Mouse (Mus musculus): ENCODE data around the gene Myl12a. TPM values are rescaled to one million over a fixed set of nuclear protein-coding genes. Genes with fewer than 3 reads are reported as not detected.

The Myl12a gene
- total RNA-seq, 1 experiment = 460 TPM

GRCm38 (mm10) chr17:70973398-70973797 lies 29.3 kb downstream of the Myl12a start:
- in situ Hi-C loops (cut with MboI; ENCODE audit: low sequenced_read_pairs in 2 of 2, unreplicated experiment in 2 of 2) = no loop called here
- Histone ChIP-seq H3K27ac (ENCODE audit: insufficient read depth, low read depth, low read length, poor library complexity, severe bottlenecking) (no peak overlapping the region), H3K36me3 (ENCODE audit: control insufficient read depth, insufficient read depth, low read length, poor library complexity, severe bottlenecking) (peaks cover 18% of the 10 kb centered on the region), H3K9me3 (ENCODE audit: control insufficient read depth, insufficient read depth, low read depth, low read length) (no peaks in the 10 kb centered on the region), H3K9ac (ENCODE audit: insufficient read depth, low read depth, low read length, poor library complexity, severe bottlenecking) (no peak overlapping the region), H3K4me1 (ENCODE audit: control insufficient read depth in 2 of 2, insufficient read depth in 2 of 2, low read length in 2 of 2, poor library complexity in 1 of 2) (peaks cover 0 to 4% of the 10 kb centered on the region in 2 experiments; a peak in 1 of 4 replicates), H3K4me3 (ENCODE audit: insufficient read depth in 1 of 2, low read depth in 1 of 2, low read length in 2 of 2, poor library complexity in 1 of 2, severe bottlenecking in 1 of 2) (no peak overlapping the region)
- DNase-seq (ENCODE audit: low read depth, low spot score) = no peak
- TF ChIP-seq ZC3H11A (IDR thresholded peaks at IDR 0.05; ENCODE audit: borderline replicate concordance, low read depth, low read length) = no peak
- no peak for TF ChIP-seq ZNF384 (IDR thresholded peaks at IDR 0.05; ENCODE audit: low read depth, low read length)
- no peak for TF ChIP-seq HCFC1 (IDR thresholded peaks at IDR 0.05; ENCODE audit: borderline replicate concordance, insufficient read depth, low read length)
- TF ChIP-seq CHD2 (IDR thresholded peaks at IDR 0.05; ENCODE audit: low read depth, low read length) = no peak
- no peak for TF ChIP-seq MAFK (IDR thresholded peaks at IDR 0.05; ENCODE audit: insufficient read depth, low read depth, low read length)

DNA sequence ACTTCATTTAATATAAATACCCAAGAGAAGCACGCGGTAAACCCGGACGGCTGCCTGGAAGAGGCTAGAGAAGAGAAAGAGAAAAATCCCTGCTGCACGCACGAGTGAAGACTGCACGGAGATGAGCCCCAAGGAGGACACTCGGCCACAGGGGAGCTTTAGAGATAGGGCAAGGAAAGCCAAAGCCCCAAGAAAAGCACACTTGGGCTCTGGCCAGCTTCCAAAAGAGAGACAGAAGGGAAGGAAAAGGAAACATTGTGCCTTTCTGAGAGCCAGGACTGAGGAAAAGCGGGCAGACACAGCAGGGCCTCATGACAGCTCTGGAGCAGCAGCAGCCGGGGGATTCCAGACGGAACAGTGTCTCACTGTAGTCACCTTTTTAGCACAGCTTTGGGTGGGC lies 31.5 kb downstream of the Myl12a start:
- Histone ChIP-seq H3K4me3 (ENCODE audit: insufficient read depth in 1 of 2, low read depth in 1 of 2, low read length in 2 of 2, poor library complexity in 1 of 2, severe bottlenecking in 1 of 2) (no peak overlapping the region), H3K27ac (ENCODE audit: insufficient read depth, low read depth, low read length, poor library complexity, severe bottlenecking) (no peak overlapping the region), H3K9ac (ENCODE audit: insufficient read depth, low read depth, low read length, poor library complexity, severe bottlenecking) (no peak overlapping the region), H3K9me3 (ENCODE audit: control insufficient read depth, insufficient read depth, low read depth, low read length) (no peaks in the 10 kb centered on the region), H3K4me1 (ENCODE audit: control insufficient read depth in 2 of 2, insufficient read depth in 2 of 2, low read length in 2 of 2, poor library complexity in 1 of 2) (peaks cover 0 to 4% of the 10 kb centered on the region in 2 experiments; a peak in 1 of 4 replicates), H3K36me3 (ENCODE audit: control insufficient read depth, insufficient read depth, low read length, poor library complexity, severe bottlenecking) (peaks cover 13% of the 10 kb centered on the region)
- TF ChIP-seq CHD2 (IDR thresholded peaks at IDR 0.05; ENCODE audit: low read depth, low read length) = no peak
- TF ChIP-seq ZC3H11A (IDR thresholded peaks at IDR 0.05; ENCODE audit: borderline replicate concordance, low read depth, low read length) = no peak
- no peak for TF ChIP-seq ZNF384 (IDR thresholded peaks at IDR 0.05; ENCODE audit: low read depth, low read length)
- TF ChIP-seq MAFK (IDR thresholded peaks at IDR 0.05; ENCODE audit: insufficient read depth, low read depth, low read length) = no peak
- no peak for TF ChIP-seq HCFC1 (IDR thresholded peaks at IDR 0.05; ENCODE audit: borderline replicate concordance, insufficient read depth, low read length)
- DNase-seq (ENCODE audit: low read depth, low spot score) = no peak
- in situ Hi-C loops (cut with MboI; ENCODE audit: low sequenced_read_pairs in 2 of 2, unreplicated experiment in 2 of 2) = no loop called here

- H3K9ac ChIP-seq (ENCODE audit: insufficient read depth, low read depth, low read length, poor library complexity, severe bottlenecking) = no peak overlapping the region
- no peak overlapping the region for H3K27ac ChIP-seq (ENCODE audit: insufficient read depth, low read depth, low read length, poor library complexity, severe bottlenecking)
- no peaks in the 10 kb centered on the region for H3K9me3 ChIP-seq (ENCODE audit: control insufficient read depth, insufficient read depth, low read depth, low read length)
- in situ Hi-C loops (cut with MboI; ENCODE audit: low sequenced_read_pairs in 2 of 2, unreplicated experiment in 2 of 2) = no loop called here
- TF ChIP-seq ZC3H11A (IDR thresholded peaks at IDR 0.05; ENCODE audit: borderline replicate concordance, low read depth, low read length) = peak; percentile 61; the same call in 1 of the 2 replicates
- no peak for TF ChIP-seq HCFC1 (IDR thresholded peaks at IDR 0.05; ENCODE audit: borderline replicate concordance, insufficient read depth, low read length)
- no peak overlapping the region for H3K4me3 ChIP-seq (ENCODE audit: insufficient read depth in 1 of 2, low read depth in 1 of 2, low read length in 2 of 2, poor library complexity in 1 of 2, severe bottlenecking in 1 of 2)
- peak; percentile 47 for DNase-seq (ENCODE audit: low read depth, low spot score)
- H3K4me1 ChIP-seq (ENCODE audit: control insufficient read depth in 2 of 2, insufficient read depth in 2 of 2, low read length in 2 of 2, poor library complexity in 1 of 2) = peaks cover 0 to 4% of the 10 kb centered on the region in 2 experiments; a peak in 1 of 4 replicates
- peaks cover 4% of the 10 kb centered on the region; the same call in 1 of the 2 replicates for H3K36me3 ChIP-seq (ENCODE audit: control insufficient read depth, insufficient read depth, low read length, poor library complexity, severe bottlenecking)
Observed at GRCm38 (mm10) chr17:70968606-70969191, 34.0 kb downstream of the Myl12a start.

DNA sequence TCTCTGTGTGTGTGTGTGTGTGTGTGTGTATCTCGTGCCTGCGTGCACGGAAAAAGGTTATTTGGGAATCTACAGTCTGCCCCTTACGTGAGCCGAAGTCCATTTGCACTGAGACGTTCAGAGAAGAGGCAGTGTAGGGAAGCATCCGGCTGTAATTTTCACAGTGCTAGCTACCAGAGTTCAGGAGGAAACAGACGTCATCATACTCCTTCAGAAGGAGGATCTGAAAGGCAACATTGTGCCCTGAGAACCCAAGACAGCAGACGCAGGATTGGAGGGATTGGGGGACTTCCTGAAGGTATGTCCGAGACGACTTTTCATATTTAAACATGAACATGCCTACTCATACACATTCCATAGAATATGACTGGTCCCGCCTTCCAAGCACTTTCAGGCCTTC lies 35.0 kb downstream of the Myl12a start:
- no peak overlapping the region for H3K27ac ChIP-seq (ENCODE audit: insufficient read depth, low read depth, low read length, poor library complexity, severe bottlenecking)
- in situ Hi-C loops (cut with MboI; ENCODE audit: low sequenced_read_pairs in 2 of 2, unreplicated experiment in 2 of 2) = no loop called here
- no peaks in the 10 kb centered on the region for H3K9me3 ChIP-seq (ENCODE audit: control insufficient read depth, insufficient read depth, low read depth, low read length)
- no peak for DNase-seq (ENCODE audit: low read depth, low spot score)
- no peaks in the 10 kb centered on the region for H3K36me3 ChIP-seq (ENCODE audit: control insufficient read depth, insufficient read depth, low read length, poor library complexity, severe bottlenecking)
- no peak overlapping the region for H3K4me3 ChIP-seq (ENCODE audit: insufficient read depth in 1 of 2, low read depth in 1 of 2, low read length in 2 of 2, poor library complexity in 1 of 2, severe bottlenecking in 1 of 2)
- no peak for TF ChIP-seq ZNF384 (IDR thresholded peaks at IDR 0.05; ENCODE audit: low read depth, low read length)
- no peak for TF ChIP-seq CHD2 (IDR thresholded peaks at IDR 0.05; ENCODE audit: low read depth, low read length)
- no peak for TF ChIP-seq HCFC1 (IDR thresholded peaks at IDR 0.05; ENCODE audit: borderline replicate concordance, insufficient read depth, low read length)
- no peak for TF ChIP-seq ZC3H11A (IDR thresholded peaks at IDR 0.05; ENCODE audit: borderline replicate concordance, low read depth, low read length)
- TF ChIP-seq MAFK (IDR thresholded peaks at IDR 0.05; ENCODE audit: insufficient read depth, low read depth, low read length) = no peak
- H3K4me1 ChIP-seq (ENCODE audit: control insufficient read depth in 2 of 2, insufficient read depth in 2 of 2, low read length in 2 of 2, poor library complexity in 1 of 2) = 0 out of 4 replicates have a peak, but pooled peaks cover 0 to 3% of the 10 kb centered on the region in 2 experiments
- H3K9ac ChIP-seq (ENCODE audit: insufficient read depth, low read depth, low read length, poor library complexity, severe bottlenecking) = no peak overlapping the region

Data from ES-E14 (cell line).